Mouse (Mus musculus) CD4-positive, CD25-positive, alpha-beta regulatory T cell, adult 2 months (primary cell): ENCODE data around the gene Ikzf3.

ENCODE experiments used
- DNase-seq: peaks from one replicate; pipeline ENCODE4 v3.0.0-alpha.2; 2012; ENCODE audit warnings: low read depth, low spot score

The Ikzf3 gene

DNA sequence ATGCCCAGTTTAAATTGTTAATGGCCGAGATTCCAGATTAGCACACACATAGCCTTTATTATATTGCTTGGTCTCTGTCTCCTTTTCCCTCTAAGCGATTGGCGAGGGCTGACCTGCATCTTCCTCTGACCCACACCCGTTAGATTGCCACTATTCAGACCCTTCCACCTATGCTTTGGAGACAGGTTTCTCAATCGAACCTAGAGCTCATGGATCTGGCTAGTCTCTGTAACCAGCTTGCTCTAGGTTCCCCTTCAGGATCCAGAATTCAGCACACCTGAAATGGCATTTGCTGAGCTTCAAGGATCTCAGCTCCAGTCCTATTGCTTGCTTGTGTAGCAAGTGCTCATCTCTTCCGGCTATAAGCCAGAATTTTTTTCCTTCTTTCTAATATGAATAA is 23.6 kb upstream of the Ikzf3 start:
- DNase-seq = no peak

DNA sequence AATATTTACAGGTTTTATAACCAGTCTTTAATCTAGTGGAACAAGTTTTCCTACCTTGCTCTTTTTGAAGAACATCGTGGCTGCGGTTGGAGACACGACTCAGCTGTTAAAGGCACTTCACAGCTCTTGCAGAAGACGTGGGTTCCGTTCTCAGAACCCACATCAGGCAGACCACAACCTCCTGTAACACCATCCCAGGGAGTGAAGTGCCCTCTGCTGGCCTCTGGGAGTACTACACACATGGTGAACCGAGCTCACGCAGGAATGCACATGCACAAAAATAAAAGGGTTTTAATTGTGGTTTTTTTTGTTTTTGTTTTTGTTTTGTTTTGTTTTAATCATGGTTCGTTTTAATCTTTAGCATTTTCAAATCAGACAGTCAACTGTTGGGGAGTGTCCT is 22.5 kb upstream of the Ikzf3 start:
- peak; percentile 69 for DNase-seq

- DNase-seq = no peak
These were observed 18.1 kb upstream of the Ikzf3 start for GRCm38 (mm10) chr11:98563921-98564414.

GRCm38 (mm10) chr11:98563025-98563424 is 17.2 kb upstream of the Ikzf3 start:
- peak; percentile 53 for DNase-seq

GRCm38 (mm10) chr11:98560942-98561341 is 15.1 kb upstream of the Ikzf3 start:
- no peak for DNase-seq

GRCm38 (mm10) chr11:98555124-98555700 is 9.4 kb upstream of the Ikzf3 start:
- DNase-seq = peak; percentile 61

GRCm38 (mm10) chr11:98553966-98554365 is 8.1 kb upstream of the Ikzf3 start:
- DNase-seq = peak; percentile 25

- DNase-seq = peak; percentile 99
These were observed 5.4 kb upstream of the Ikzf3 start, which contains the start of gene Zpbp2 for GRCm38 (mm10) chr11:98550975-98551828. Zpbp2 (plus strand) TSS chr11:98551097.

GRCm38 (mm10) chr11:98550311-98550974 is 4.6 kb upstream of the Ikzf3 start:
- DNase-seq = peak; percentile 85

- DNase-seq = peak; percentile 41
These were observed 3.5 kb upstream of the Ikzf3 start for GRCm38 (mm10) chr11:98549363-98549762.

GRCm38 (mm10) chr11:98547308-98547693 is 1.5 kb upstream of the Ikzf3 start:
- DNase-seq = no peak

DNA sequence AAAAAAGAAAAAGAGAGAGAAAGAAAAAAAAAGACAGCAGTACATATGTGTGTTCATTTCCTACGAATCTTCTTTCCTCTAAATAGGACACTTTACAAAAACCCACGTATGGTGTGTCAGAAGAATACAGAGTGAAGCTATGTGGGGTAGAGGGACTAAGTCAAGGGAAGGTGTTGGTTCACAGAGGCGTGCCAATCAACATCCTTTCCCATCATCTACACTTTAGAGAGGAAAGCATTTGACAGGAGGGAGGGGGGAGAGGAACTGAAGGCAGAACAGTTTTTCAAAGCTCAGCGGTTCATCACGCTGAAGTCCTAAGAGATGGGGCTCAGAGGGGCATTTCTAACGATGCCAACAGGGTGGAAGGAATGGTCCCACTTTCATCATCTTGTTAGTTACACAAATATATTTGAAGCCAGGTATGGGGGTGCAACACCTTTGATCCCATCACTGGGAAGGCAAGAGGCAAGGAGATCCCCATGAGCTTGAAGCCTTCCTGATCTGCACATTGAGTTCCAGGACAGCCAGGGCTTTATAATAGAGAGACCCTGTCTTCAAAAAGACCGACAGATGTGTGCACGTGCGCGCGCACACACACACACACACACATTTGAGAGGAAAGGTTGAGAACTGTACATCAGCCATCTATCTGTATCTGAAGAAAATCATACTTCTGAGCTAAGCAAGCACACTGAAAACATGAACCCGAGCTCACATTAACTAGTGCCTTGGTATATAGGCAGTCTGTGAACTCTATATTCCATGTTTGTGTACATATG is 887 bp upstream of the Ikzf3 start:
- DNase-seq = peak; percentile 62

GRCm38 (mm10) chr11:98544890-98545677 is 747 bp downstream of the Ikzf3 start:
- DNase-seq = peak; percentile 46

DNA sequence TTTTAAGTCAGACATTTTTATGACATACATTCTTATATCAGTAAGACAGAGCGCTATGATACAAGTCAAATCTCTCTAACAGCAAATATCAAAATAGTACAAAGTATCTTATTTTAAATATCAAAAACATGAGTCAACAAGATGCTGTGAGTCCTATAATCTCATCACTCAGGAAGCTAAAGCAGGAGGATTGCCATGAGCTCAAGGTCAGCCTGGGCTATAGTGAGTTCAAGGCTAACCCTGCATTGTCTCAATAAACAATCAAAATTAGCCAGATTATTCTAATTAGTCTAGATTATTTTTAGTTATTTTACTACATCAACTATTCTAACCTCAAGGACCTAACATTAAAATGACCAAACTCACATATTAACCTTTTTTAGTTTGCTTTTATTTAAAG is 2.4 kb downstream of the Ikzf3 start:
- DNase-seq = no peak

DNA sequence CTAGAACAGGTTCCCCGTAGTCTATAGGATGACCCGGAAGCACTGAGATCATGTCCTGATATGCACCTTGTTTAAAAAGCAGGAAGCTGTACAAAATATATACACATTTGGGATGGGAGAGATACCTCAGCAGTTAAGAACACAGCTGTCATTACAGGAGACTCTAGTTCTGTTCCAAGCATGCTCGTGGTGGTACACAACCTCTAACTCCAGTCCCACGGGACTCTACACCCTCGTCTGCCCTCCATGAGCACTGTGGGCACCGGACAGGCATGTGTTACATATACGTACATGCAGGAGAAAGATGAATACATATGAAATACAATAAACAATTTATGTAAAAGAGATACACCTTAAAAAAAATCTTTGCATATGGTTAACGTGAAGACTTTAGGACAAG is 3.3 kb downstream of the Ikzf3 start:
- DNase-seq = no peak

GRCm38 (mm10) chr11:98540319-98540718 is 5.5 kb downstream of the Ikzf3 start:
- peak; percentile 63 for DNase-seq

- no peak for DNase-seq
These were observed 8.3 kb downstream of the Ikzf3 start for GRCm38 (mm10) chr11:98537480-98538034.

- DNase-seq = peak; percentile 44
These were observed 18.9 kb downstream of the Ikzf3 start for GRCm38 (mm10) chr11:98526824-98527461.

- DNase-seq = no peak
These were observed 20.7 kb downstream of the Ikzf3 start for GRCm38 (mm10) chr11:98525140-98525539.

- no peak for DNase-seq
These were observed 25.4 kb downstream of the Ikzf3 start for GRCm38 (mm10) chr11:98520468-98520867.
